25 mouse cellular contexts compared by ENCODE assay signal in the genomic region with DNA sequence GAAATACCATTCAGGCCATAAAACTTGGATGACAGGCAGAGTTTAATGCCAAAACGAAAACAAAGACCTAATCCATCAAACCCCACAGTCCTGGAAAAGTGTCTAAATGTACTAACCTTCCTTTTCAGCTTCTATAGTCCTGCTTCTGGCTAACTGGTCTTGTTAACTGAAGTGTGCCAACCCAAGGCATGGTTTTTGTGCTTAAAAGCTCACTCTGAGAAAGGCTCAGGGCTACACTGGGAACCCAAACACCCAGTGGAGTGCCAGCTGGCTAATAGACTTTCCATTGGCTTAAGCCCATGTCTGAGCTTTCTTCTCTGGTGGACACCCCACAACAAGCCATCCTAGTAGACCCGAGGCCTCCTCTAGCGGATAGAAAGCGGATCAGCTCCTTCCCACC.
DNase-seq lines count a peak whose midpoint lies in the region; ATAC-seq lines count a peak whose summit lies in the region.
"Had no signal": no experiment of that assay in that cellular context is flagged by ENCODE, and none has a peak within 500 bp of the region (broad histone marks: within the 10 kb centered on the region; RNA-seq: fewer than 3 reads in every experiment).

No protein-coding gene starts in this region.

- H3K9ac ChIP-seq in forebrain, embryonic 13.5 days = no peak overlapping the region
- H3K9ac ChIP-seq in hindbrain, embryonic 16.5 days (ENCODE audit: low read depth, low read length) = no peak overlapping the region
- H3K9ac ChIP-seq in hindbrain, embryonic 13.5 days = no peak overlapping the region
- H3K9ac ChIP-seq: embryonic facial prominence, embryonic 13.5 days; hindbrain, embryonic 12.5 days; kidney, embryonic 15.5 days; liver, embryonic 15.5 days; lung, embryonic 15.5 days; midbrain, embryonic 12.5 days had no signal

- DNase-seq in forebrain, embryonic 10.5 days (ENCODE audit: extremely low spot score, low spot score) = no peak
- DNase-seq in lung, postnatal 10 days = peak; percentile 47
- no peak for DNase-seq in lung, postnatal 4 days
- DNase-seq: adrenal gland, postnatal 14 days; gastrocnemius, postnatal 14 days; heart, postnatal 14 days; kidney, adult 18-20 months; kidney, postnatal 25 days; lung, postnatal 36 days; right cerebral cortex, postnatal 25 days; spleen, adult 18-20 months; thymus, postnatal 14 days had no signal

- H3K4me2 ChIP-seq in forebrain, embryonic 13.5 days = no peak overlapping the region
- no peak overlapping the region for H3K4me2 ChIP-seq in hindbrain, embryonic 16.5 days (ENCODE audit: low read length)
- H3K4me2 ChIP-seq in hindbrain, embryonic 13.5 days = no peak overlapping the region
- H3K4me2 ChIP-seq: embryonic facial prominence, embryonic 13.5 days; hindbrain, embryonic 12.5 days; kidney, embryonic 15.5 days; liver, embryonic 15.5 days; lung, embryonic 15.5 days; midbrain, embryonic 12.5 days had no signal

- no peak for ATAC-seq in forebrain, embryonic 13.5 days
- ATAC-seq in hindbrain, embryonic 16.5 days = peak; percentile 70; the same call in 1 of the 2 replicates
- ATAC-seq in hindbrain, embryonic 13.5 days (ENCODE audit: low FRiP score) = no peak
- ATAC-seq in frontal cortex, adult (ENCODE audit: low TSS enrichment) = no peak
- ATAC-seq: CD4-positive, CD25-positive, alpha-beta regulatory T cell, adult 4 months had no signal

- H3K4me3 ChIP-seq in forebrain, embryonic 10.5 days = no peak overlapping the region
- H3K4me3 ChIP-seq in forebrain, embryonic 13.5 days = no peak overlapping the region
- H3K4me3 ChIP-seq in hindbrain, embryonic 16.5 days (ENCODE audit: low read length) = no peak overlapping the region
- no peak overlapping the region for H3K4me3 ChIP-seq in hindbrain, embryonic 13.5 days
- H3K4me3 ChIP-seq: embryonic facial prominence, embryonic 13.5 days; hindbrain, embryonic 12.5 days; kidney, embryonic 15.5 days; layer of hippocampus, adult 2 months; liver, embryonic 15.5 days; lung, embryonic 15.5 days; megakaryocyte, embryonic 14.5 days; midbrain, embryonic 12.5 days had no signal

- peaks cover 48% of the 10 kb centered on the region for H3K4me1 ChIP-seq in forebrain, embryonic 10.5 days
- H3K4me1 ChIP-seq in forebrain, embryonic 13.5 days = peaks cover 27% of the 10 kb centered on the region
- peaks cover 19% of the 10 kb centered on the region for H3K4me1 ChIP-seq in hindbrain, embryonic 16.5 days (ENCODE audit: control insufficient read depth, insufficient read depth, low read depth, low read length)
- peaks cover 22% of the 10 kb centered on the region for H3K4me1 ChIP-seq in hindbrain, embryonic 13.5 days (replicated peaks)
- H3K4me1 ChIP-seq: liver, embryonic 15.5 days; megakaryocyte, embryonic 14.5 days had no signal

- WGBS in forebrain, embryonic 10.5 days = 86% methylated on average over 4 of the region's 4 CpGs
- WGBS in forebrain, embryonic 13.5 days = 85% methylated on average over 4 of the region's 4 CpGs
- WGBS in hindbrain, embryonic 16.5 days = 74% methylated on average over 4 of the region's 4 CpGs
- 83% methylated on average over 4 of the region's 4 CpGs for WGBS in hindbrain, embryonic 13.5 days

- peak overlapping the region; percentile 48; the same call in 1 of the 2 replicates for H3K27ac ChIP-seq in forebrain, embryonic 10.5 days
- no peak overlapping the region for H3K27ac ChIP-seq in forebrain, embryonic 13.5 days
- H3K27ac ChIP-seq in hindbrain, embryonic 16.5 days (ENCODE audit: low read depth, low read length) = no peak overlapping the region
- H3K27ac ChIP-seq in hindbrain, embryonic 13.5 days = no peak overlapping the region
- H3K27ac ChIP-seq: embryonic facial prominence, embryonic 13.5 days; hindbrain, embryonic 12.5 days; kidney, embryonic 15.5 days; layer of hippocampus, adult 2 months; liver, embryonic 15.5 days; lung, embryonic 15.5 days; midbrain, embryonic 12.5 days had no signal

- no peaks in the 10 kb centered on the region for H3K36me3 ChIP-seq in forebrain, embryonic 10.5 days (replicated peaks)
- H3K36me3 ChIP-seq in forebrain, embryonic 13.5 days (ENCODE audit: poor library complexity, severe bottlenecking) = no peaks in the 10 kb centered on the region
- H3K36me3 ChIP-seq in hindbrain, embryonic 16.5 days (ENCODE audit: control insufficient read depth, insufficient read depth, low read length) = no peaks in the 10 kb centered on the region
- H3K36me3 ChIP-seq in hindbrain, embryonic 13.5 days = no peaks in the 10 kb centered on the region
- H3K36me3 ChIP-seq: embryonic facial prominence, embryonic 13.5 days; hindbrain, embryonic 12.5 days; kidney, embryonic 15.5 days; liver, embryonic 15.5 days; lung, embryonic 15.5 days; midbrain, embryonic 12.5 days had no signal

- peaks cover 27% of the 10 kb centered on the region for H3K27me3 ChIP-seq in forebrain, embryonic 10.5 days (ENCODE audit: poor library complexity, severe bottlenecking)
- H3K27me3 ChIP-seq in forebrain, embryonic 13.5 days = no peaks in the 10 kb centered on the region
- no peaks in the 10 kb centered on the region for H3K27me3 ChIP-seq in hindbrain, embryonic 16.5 days (replicated peaks; ENCODE audit: control insufficient read depth, insufficient read depth, low read length)
- peaks cover 9% of the 10 kb centered on the region; the same call in 1 of the 2 replicates for H3K27me3 ChIP-seq in hindbrain, embryonic 13.5 days

- H3K9me3 ChIP-seq in forebrain, embryonic 10.5 days = peaks cover 9% of the 10 kb centered on the region; the same call in 1 of the 2 replicates
- H3K9me3 ChIP-seq in forebrain, embryonic 13.5 days (replicated peaks) = no peaks in the 10 kb centered on the region; the same call in 1 of the 2 replicates
- H3K9me3 ChIP-seq in hindbrain, embryonic 16.5 days (ENCODE audit: control insufficient read depth, low read length) = no peaks in the 10 kb centered on the region
- no peaks in the 10 kb centered on the region for H3K9me3 ChIP-seq in hindbrain, embryonic 13.5 days
- H3K9me3 ChIP-seq: embryonic facial prominence, embryonic 13.5 days; hindbrain, embryonic 12.5 days; kidney, embryonic 15.5 days; liver, embryonic 15.5 days; lung, embryonic 15.5 days had no signal
